Mouse (Mus musculus) urinary bladder, postnatal 0 days (tissue): ENCODE results near the gene Ext2. TPM values are rescaled to one million over a fixed set of nuclear protein-coding genes. Genes with fewer than 3 reads are reported as not detected.

Experiments
- polyA plus RNA-seq: library from polyadenylated mRNA; unstranded; fragments of >200 nt; fragmentation: Nextera tagmentation; extraction: Ambion mirVana; gene quantifications from 2 replicates; pipeline ENCODE4 v1.2.1, GENCODE M21; 2015

Ext2 gene
- 58.6 and 65.2 TPM in 2 replicates for polyA plus RNA-seq

GRCm38 (mm10) chr2:93822045-93822749 is at the start of gene Ext2:
Gene Ext2, minus strand, starts transcription at chr2:93822568.

GRCm38 (mm10) chr2:93869107-93869600 is 46.8 kb upstream of the Ext2 start, which contains the start of gene Accsl:
Gene Accsl, minus strand, starts transcription at chr2:93869157.

GRCm38 (mm10) chr2:93849505-93850089 is 27.2 kb upstream of the Ext2 start, which contains the start of gene Accs:
Gene Accs, minus strand, starts transcription at chr2:93849943.

Other genes with a start within 250 kb of the Ext2 start
- 0.04 and 0.12 TPM in 2 replicates for gene Alx4, start 180.2 kb downstream of the Ext2 start, polyA plus RNA-seq
- gene Accs, start 27.4 kb upstream of the Ext2 start, polyA plus RNA-seq: 4.1 and 4.5 TPM in 2 replicates
- gene Accsl, start 46.6 kb upstream of the Ext2 start, polyA plus RNA-seq: not detected in 2 replicates
- gene Gm13889, start 134.6 kb upstream of the Ext2 start, polyA plus RNA-seq: 20.5 and 21.8 TPM in 2 replicates
- gene Gm27027, start 173.8 kb upstream of the Ext2 start, polyA plus RNA-seq: not detected in 2 replicates
- 56.9 and 59.9 TPM in 2 replicates for gene Alkbh3, start 188.2 kb upstream of the Ext2 start, polyA plus RNA-seq